Mouse (Mus musculus) gastrocnemius, postnatal 25 days (tissue): ENCODE data around the gene Cc2d1a. TPM values are rescaled to one million over a fixed set of nuclear protein-coding genes. Genes with fewer than 3 reads are reported as not detected.

Experiments used
- DNase-seq: peaks from one replicate; pipeline ENCODE4 v3.0.0; 2022
- long read RNA-seq, 2 experiments: library from polyadenylated mRNA; stranded (forward); transcript quantifications; one replicate each; pipeline ENCODE4 v2.0.0; 2021
- total RNA-seq, 2 experiments: library from RNA; stranded (reverse); gene quantifications; 1 replicate in 1 of 2; 2 replicates in 1 of 2; pipeline ENCODE4 v1.2.3; 2021

The Cc2d1a gene
- total RNA-seq: 10 to 100 TPM; 13.7 to 13.8 TPM
- long read RNA-seq, experiment 1, partial matches to known transcripts: 6 of 9 reads
- long read RNA-seq, experiment 1, other reads (novel, unspliced or antisense): 1 of 9 reads
- long read RNA-seq, experiment 2, partial matches to known transcripts: 2 of 10 reads
- long read RNA-seq, experiment 2, other reads (novel, unspliced or antisense): 6 of 10 reads

DNA sequence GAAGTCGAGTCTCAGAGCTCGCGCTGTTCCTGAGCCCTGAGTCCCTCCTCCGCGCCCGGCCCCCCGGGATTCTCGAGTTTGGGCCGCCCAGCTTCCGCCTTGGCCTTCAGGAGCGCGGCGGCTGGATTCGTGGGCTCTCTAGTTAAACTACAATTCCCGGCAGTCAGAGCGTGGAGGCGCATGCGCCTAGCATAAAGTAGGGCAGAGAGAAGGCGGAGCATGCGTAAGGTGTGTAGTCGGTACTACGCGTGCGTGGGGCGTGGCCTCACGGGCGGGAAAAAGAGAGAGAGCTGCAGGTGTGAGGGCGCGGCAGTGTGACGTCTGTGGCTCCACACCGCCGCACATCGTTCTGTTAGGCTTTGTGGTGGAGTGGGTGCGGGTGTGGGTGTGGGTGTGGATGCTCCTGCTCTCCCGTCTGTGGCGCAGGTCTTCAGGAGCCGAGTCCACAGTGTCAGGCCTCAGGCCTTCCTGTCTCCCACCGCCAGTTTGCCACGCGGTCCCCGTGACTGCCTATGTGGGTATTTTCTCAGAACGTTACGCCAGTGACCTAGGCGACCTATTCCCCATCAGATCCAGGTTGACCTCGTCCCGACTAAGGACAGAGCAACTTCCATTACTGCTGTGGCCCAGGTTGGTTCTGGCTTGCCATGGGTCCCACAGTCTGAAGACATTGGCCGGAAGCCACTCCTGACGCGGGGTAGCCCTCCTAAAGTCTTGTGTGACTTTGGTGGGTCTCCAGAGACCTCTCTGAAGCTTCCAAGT is at the start of gene Cc2d1a, which contains the start of gene 4930432K21Rik:
Gene Cc2d1a, minus strand, starts transcription at position 168 of the 762 bp plus-strand sequence.
Gene 4930432K21Rik, plus strand, starts transcription at position 257 of the 762 bp plus-strand sequence.
- DNase-seq: peak; percentile 93

DNA sequence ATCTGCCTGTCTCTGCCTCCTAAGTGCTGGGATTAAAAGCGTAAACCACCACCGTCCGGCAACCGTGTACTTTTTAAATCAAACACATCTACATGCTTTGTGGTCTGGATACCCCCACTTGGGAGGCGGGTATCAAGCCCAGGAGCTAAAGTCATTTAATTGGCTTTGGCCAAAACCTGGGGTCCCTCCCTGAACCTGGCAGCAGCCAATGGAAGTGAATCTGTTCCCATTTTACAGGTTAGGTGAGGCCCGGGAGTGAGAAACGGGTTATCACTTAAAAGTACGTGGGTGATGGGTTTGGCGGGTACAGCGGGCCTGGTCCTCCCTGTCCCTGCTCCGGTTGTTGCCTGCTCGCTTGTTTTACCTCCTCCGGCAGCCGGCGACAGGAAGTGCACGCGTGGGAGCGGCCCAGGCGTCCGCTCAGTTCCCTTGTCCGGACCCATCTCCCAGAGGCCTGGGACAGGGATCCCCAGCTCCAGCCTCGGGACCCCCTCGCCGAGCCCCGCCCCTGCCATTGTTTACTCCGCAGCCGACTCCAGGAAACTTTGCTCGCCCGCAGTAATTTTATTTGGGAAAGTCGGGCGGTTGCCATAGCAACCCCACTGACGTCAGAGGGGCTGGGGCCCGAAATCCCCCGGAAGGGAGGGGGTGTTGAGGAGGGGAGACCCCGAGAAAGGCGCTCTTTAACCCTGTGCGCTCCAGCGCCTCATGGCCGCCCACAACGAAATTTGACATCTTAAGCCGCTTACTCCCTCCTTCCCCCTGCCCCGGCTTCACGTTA is 49.6 kb upstream of the Cc2d1a start:
- peak; percentile 86 for DNase-seq

DNA sequence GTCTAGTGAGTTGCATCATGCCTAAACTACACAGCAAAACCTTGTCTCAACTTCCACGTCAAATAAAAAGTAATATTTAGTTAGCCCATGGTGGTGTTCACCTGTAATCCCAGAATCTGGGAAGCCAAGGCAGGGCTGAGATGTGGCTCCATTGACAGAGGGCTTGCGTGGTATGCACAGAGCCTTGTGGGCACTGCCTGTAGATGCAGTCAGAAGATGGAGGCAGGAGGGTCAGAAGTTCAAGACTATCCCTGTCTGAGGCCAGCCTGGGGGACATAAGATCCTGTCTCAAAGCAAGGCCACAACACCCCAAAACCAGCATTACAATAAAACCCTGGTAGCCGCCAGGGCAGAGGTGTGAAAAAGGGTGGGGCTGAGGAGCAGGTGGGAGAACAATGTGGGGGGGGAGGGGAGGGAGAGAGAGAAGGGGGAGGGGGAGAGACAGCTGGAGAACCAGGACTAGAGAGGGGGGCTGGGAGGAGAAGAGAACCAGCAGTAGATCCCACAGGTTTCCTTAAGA is 46.5 kb upstream of the Cc2d1a start:
- DNase-seq: no peak

DNA sequence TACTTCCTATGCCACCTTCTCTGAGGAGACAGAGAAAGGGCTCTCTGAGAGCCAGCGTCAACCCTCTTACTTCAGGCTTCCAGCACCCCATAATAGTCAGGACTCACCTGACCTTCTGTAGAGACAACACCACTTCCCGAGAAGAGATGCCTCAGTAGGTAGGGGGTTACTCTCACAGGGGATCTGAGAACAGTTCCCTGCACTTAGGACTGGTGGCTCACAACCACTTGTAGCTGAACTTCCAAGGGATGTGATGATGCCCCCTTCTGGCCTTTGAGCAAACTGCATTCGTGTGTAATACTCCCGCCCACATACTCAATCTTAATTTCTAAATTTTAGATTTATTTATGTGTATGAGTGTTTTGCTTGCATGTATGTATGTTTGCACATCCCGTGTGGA is 45.8 kb upstream of the Cc2d1a start:
- DNase-seq: no peak

DNA sequence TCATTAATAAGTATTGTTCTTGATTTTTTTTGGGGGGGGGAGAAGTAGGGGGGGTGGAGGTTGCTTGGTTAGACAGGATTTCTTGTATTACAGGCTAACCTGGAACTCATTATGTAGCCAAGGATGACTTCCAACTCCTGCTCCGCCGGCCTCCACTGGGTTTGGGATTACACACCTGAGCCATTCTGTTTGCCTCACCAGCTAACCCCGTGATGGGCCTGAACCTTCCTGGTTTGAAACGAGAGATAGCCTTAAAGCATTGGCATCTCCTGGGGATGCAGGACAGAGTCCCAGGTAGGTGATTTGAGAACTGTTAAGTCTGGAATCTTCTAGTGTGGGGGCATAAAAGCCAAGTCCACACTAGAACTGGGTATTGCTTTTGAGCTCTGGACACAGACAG is 45.4 kb upstream of the Cc2d1a start:
- no peak for DNase-seq

DNA sequence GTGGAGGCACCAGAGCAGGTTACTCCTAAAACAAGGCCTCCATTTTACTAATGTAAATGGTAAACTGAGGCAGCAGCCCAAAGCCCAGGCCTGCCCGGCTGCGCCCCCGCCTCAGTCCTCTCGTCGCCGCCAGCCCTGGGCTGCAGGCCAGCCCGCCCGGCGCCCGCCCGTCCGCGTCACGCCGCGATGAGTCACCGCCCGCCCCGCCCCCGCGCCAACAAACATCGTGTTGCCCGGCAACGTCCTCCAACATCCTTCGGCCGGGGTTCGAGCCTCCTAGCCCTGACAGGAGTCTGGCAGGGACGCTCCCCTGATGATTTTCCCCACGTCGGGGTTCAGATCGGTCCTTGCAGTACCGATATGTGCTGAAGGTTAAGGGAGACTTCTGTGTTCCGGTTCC is 44.8 kb upstream of the Cc2d1a start:
- peak; percentile 81 for DNase-seq

DNA sequence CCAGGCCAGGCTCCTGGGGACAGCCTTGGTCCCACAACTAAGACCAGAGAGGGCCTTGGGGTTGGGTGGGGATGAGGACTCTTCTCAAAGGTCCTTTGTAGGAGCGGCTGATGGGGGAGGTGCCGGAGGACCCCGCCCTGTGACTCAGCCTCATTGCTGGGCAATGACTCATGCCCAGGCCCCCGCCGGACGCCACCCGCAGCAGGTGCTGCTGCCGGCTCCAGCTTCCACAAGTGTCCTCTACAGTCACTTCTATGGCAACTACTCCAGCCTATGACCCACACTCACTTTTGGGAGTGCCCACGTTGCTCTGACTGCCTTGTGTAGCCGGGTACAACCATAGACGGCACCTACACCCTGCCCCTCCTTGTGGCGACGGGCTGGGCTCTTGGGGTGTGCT is 44.3 kb upstream of the Cc2d1a start:
- DNase-seq: peak; percentile 82

DNA sequence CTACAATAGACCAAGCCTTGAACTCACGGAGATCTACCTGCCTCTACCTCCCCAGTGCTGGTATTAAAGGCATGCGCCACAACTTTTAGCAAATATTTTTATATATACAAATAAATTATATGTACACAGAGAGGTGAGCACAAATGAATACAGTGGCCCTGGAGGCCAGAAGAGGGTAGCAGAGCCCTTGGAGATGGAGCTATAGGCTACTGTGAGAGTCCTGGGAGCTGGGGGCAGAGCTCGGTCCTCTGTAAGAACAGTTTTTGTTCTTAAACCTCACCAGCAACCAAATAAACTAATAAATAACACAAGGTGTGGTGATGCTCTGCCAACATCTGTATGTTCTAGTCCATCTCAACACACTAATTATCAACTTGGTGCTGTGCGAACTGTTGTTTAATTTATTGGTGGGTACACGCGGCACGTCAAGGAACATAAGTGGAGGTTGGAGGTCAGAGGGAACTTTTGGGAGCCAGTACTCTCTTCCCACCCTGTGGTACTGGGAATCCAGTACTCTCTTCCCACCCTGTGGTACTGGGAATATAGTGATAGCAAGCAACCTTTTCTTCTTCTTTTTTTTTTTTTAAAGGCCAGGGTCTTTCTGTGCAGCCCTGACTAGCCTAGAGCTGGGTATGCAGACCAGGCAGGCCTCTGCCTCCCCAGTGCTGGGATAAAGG is 42.6 kb upstream of the Cc2d1a start:
- DNase-seq: no peak

DNA sequence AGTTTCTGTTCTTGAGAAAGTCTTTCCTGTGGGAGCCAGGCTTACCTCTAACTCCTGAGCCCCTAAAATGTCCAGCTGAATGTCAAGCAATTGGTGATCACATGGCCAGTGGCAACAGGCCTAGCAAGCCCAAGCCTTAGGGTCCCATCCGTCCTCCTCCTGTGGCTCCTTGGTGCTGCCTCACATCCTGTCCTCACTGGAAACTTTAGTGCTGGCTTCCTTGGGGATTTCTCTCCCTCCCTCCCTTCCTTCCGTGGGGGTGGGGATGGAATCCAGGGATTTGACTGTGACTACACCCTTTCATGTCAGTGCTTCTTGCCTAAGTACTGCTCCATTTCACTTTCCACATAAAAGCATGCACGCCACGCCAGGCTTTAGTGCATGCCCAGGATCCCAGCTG is 41.9 kb upstream of the Cc2d1a start:
- DNase-seq: peak; percentile 74

DNA sequence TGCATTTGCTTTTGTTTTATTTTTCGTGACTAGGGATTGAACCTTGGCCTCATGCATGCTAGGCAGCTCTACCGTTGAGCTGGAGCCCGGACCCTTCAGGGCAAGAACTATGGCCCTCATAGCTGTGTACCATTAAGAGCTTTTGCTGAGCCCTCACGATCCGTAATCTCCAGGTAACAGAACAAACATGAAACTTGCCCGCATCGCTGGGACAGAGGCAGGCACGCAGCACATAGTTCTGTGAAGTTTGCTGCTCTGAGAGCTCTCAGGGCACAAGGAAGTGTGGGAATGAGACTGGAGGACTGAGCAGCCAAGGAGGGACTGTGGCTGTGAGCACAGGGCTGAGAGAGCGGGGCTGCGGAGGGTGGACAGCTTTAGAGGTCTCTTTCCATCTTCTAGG is 40.9 kb upstream of the Cc2d1a start:
- DNase-seq: no peak

DNA sequence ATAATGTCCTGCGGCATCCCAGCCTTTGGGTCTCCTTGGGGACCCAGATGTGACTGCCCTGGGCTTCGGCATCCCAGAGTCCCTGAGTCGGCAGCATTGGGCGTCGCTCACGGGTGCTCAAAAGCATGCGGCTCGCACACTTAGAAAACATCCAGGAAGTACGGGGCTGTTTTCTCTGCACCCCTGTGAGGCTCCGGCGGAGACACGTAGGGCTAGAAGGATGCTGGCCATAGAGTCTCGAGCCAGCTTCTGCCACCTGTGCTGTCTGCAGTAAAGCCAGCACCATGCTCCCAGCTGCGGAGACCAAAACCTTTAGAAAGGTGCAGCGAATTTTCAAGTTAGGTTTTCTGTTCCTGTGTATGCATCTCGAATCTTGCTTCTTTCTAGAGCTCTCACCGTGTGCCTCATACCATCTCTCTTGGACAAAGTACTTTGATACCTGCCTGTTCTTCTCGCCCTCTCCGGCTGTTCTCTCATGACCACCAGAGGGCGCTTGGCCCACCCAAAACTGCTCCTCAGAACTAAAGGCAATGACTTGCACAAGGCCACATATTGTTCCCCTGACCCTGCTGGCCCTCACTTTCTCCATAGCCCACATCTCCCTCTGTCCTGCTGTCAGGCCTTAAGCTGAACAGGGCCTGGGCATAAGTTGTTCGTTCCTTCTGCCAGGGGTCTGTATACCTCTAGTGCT is 39.5 kb upstream of the Cc2d1a start:
- no peak for DNase-seq

DNA sequence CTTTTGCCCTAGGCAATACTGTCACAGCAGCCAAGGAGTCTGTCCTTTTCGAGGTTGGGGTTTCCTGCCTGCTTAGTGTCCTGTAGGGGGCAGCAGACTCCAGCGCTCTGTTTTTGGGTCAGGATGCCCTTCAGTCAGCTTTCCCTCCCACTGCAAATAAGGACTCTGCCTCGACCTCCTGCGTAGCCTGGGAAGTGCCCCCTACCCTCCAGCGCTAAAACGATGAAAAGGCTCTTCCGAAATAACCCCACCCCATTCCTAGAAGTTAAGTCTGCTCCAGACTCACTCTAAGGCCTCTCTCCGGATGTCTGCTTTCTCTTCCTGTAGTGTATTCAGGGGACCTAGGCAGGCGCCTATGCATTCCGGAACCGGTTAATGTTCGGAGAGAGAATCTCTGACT is 38.8 kb upstream of the Cc2d1a start:
- peak; percentile 70 for DNase-seq

DNA sequence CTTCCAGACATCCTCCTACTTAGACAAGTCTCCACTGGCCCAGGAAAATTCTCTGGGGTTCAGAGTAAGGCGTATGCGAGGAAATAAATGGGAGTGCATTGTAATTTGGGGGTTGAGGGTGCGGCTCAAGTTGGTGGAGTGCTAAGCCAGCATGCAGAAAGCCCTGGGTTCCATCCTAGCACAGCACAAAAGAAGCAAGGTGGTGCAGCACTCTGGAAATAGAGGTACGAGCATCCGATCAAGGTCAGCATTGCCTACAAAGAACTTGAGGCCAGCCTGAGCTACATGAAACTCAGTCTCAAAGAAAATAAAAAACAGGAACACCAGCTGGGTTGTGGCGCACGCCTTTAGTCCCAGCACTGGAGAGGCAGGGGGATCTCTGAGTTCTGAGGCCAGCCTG is 37.4 kb upstream of the Cc2d1a start, which contains the start of gene Nanos3:
Gene Nanos3, minus strand, starts transcription at position 101 of the 400 bp plus-strand sequence.
- DNase-seq: no peak

DNA sequence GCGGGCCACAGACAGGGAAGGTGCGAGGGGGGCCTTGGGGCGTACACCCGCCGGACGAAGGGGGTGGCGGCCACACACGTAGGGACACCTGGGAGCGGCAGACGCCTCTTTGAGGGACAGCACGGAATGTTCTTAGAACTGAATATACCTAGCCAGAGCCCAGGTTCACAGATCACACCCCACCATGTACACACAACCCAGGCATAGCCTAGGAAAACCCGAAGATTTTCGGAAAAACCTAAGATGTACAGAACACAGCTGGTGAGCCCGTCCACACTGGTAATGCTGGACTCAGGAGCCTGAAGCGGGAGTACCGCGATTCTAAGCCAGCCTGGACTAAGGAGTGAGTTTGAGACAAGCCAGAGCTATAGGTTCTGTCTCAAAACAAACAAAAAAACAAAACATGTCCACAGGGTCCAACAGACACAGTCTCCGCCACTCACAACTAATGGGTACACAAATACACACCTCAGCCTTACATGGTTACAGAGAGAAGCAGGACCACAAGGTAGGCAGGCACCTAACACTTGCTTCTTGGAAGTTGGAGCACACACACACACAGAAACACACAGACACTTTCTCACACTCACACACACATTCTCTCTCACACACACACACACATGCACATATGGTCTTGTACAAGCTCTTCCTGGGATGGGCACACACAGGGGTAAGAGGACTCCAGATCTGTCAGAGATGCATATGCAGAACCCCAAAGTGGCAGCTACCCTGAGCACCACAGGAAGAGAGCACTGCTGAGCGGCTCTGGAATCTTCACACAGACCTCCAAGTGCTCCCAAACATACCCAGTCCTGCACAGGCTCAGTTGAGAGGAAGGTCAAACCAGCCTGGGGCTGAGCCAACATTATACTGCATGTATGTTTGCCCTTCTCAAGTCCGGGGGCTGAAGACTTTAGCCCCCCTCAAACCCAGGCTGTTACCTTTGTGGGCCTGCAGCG is 36.6 kb upstream of the Cc2d1a start:
- DNase-seq: no peak

DNA sequence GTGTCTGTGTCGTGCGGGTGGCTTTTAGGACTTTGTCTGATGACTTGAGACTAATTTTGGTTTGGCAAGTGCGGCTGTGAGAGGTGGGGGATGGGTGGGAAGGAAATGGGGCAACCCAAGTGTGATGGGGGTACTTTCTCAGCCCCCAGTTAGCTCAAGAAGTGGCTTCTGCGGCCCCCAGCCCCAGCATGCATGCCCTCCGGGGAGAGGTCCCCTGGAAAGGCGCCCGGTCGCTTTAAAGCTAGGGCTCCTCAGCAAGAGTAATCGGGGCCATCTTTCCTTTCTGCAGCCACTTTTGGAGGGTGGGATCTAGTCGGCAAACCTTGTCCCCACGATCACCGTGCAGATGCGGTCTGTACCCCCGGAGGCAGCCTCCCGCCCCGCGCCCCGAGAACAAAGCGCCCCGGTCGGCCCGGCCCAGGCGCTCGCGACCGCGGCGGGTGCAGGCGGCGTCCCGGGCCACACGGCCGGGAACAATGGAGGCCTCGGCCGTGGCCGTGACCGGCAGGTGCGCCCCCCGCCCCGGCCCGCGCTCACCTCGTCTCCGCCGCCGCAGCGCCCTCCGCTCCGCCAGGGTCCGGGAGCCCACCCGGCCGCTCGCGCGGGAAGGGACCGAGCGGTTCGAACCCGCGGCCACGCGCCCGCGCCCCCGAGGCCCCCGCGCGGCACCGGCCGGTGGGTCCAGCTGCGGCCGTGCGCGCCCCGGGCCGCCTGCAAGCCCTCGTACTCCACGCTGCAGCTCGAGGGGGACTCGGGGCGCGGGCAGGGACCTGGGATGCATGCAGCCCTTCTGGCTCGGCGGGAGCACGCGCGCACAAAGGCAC is 35.7 kb upstream of the Cc2d1a start:
- DNase-seq: no peak

DNA sequence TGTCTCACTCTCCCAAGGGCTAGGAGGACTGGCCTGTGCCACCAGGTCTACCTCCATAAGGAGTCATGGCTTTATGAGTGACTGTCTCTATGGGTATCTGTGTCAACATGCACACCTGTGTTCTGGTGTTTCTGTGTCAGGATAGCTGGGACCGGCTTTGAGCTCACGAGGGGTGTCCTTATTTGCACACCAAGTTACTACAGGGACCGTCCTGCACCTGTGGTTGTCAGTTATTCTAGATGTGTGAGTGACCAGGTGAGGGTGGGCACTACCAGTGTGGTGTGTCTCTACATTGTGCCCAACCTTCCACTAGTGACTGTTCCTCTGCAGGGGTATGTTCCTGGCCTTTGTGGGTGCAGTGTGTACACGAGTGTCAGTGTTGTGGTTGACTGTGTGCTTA is 35.1 kb upstream of the Cc2d1a start:
- no peak for DNase-seq

DNA sequence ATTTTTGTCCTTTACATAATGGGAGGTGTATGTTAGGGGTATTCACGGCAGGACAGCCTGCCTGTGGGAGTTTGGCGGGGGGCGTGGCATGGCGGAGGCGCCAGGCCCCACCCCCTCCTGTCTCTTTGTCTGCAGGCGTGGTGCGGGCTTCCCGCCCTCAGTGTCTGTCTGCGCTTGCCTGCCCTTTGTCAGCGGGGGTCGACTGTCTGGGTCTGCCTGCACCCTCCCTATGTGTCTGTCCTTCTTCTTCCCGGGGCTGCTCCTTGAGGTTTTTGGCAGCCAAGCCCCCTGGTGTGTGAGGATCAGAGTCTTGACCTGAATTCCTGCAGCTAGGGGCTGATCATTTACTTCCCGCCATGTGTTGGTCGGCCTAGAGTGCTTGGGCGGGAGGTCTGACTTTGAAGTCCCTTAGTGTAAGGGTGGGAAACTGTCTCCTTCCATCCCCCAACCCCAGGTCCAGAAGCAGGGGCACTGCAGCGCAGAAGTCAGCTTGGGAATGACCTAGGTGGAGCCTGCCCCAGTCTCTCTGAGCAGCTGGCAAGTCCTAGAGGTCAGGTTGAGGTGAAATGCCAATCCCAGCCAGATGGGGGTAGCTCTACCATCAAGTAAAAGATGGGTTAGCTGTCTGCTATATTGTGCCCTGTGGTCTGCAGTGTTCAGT is 32.9 kb upstream of the Cc2d1a start:
- peak; percentile 29 for DNase-seq

DNA sequence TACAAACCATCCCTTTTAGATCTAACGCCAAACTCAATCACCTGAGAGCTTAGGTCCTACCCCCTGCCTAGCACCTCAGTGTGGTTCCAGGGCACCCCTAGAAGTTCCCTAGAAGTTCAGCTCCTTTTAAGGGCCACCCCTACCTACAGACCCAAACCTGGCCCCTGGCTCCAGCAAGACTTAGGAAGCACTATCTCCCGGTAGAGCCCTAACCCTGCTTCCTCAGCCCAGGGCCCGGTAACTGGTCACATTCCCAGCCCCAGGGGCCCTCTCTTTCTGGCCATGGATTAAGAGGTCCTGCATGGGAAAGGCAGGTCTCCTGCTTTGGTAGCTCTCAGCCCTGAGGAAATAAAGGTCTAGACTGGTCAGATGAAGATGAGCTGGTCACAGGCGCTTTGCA is 32.2 kb upstream of the Cc2d1a start:
- DNase-seq: no peak

DNA sequence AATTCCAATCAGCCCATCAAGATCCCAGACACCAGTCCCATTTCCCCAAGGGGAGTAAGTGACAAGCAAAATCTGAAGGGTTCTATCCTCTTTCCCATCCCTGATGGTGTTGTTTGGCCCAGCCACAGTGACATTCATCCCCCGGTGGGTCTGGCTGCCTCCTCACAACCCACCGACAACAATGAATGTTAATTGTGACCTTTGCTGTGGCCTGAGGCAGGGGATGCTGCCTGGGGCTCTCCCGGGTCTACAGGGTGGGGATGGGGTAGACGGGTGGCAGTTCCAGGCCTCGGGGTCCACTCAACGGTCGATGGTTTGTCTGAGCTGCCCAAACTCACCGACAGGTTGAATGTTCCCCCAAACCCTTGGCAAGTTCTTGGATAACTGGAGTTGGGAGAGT is 30.9 kb upstream of the Cc2d1a start:
- DNase-seq: no peak
